Mouse (Mus musculus): ENCODE measurements around the gene Pou4f2. TPM values are rescaled to one million over a fixed set of nuclear protein-coding genes. Genes with fewer than 3 reads are reported as not detected.

Pou4f2 gene
- 5.2 and 5.3 TPM in 2 replicates for polyA plus RNA-seq (2015; fragmentation: Nextera tagmentation; extraction: Ambion mirVana)

GRCm38 (mm10) chr8:78436071-78436651 lies at the start of gene Pou4f2:
Pou4f2 (minus strand) TSS chr8:78436645.
- peaks cover 30% of the 10 kb centered on the region for H3K27me3 ChIP-seq (replicated peaks; ENCODE audit: control insufficient read depth, insufficient read depth, low read length)
- peaks cover 26% of the 10 kb centered on the region for H3K4me1 ChIP-seq (ENCODE audit: control insufficient read depth, insufficient read depth, low read depth, low read length)
- 0% methylated on average over 46 of the region's 54 CpGs for WGBS
- ATAC-seq = peak; percentile 71
- H3K36me3 ChIP-seq (ENCODE audit: control insufficient read depth, insufficient read depth, low read length) = no peaks in the 10 kb centered on the region
- peak within 1 kb of the TSS; percentile 52 for H3K4me3 ChIP-seq (ENCODE audit: low read length)
- H3K4me2 ChIP-seq (ENCODE audit: low read length) = peak within 1 kb of the TSS; percentile 90
- peak within 1 kb of the TSS; percentile 61 for H3K9ac ChIP-seq (ENCODE audit: low read depth, low read length)
- peak within 1 kb of the TSS; percentile 51 for H3K27ac ChIP-seq (ENCODE audit: low read depth, low read length)
- no peaks in the 10 kb centered on the region for H3K9me3 ChIP-seq (ENCODE audit: control insufficient read depth, low read length)

- no peaks in the 10 kb centered on the region for H3K4me1 ChIP-seq (ENCODE audit: control insufficient read depth, insufficient read depth, low read depth, low read length)
- H3K9me3 ChIP-seq (ENCODE audit: control insufficient read depth, low read length) = no peaks in the 10 kb centered on the region
- 54% methylated on average over 6 of the region's 6 CpGs for WGBS
- H3K9ac ChIP-seq (ENCODE audit: low read depth, low read length) = no peak overlapping the region
- no peak overlapping the region for H3K4me3 ChIP-seq (ENCODE audit: low read length)
- no peak overlapping the region for H3K27ac ChIP-seq (ENCODE audit: low read depth, low read length)
- ATAC-seq = no peak
- no peaks in the 10 kb centered on the region for H3K36me3 ChIP-seq (ENCODE audit: control insufficient read depth, insufficient read depth, low read length)
- no peak overlapping the region for H3K4me2 ChIP-seq (ENCODE audit: low read length)
- H3K27me3 ChIP-seq (replicated peaks; ENCODE audit: control insufficient read depth, insufficient read depth, low read length) = no peaks in the 10 kb centered on the region
These were observed 40.8 kb upstream of the Pou4f2 start for GRCm38 (mm10) chr8:78477051-78477829.

GRCm38 (mm10) chr8:78467889-78468288 lies 31.4 kb upstream of the Pou4f2 start:
- 95% methylated on average over 2 of the region's 2 CpGs for WGBS
- no peak overlapping the region for H3K4me3 ChIP-seq (ENCODE audit: low read length)
- H3K9ac ChIP-seq (ENCODE audit: low read depth, low read length) = no peak overlapping the region
- no peaks in the 10 kb centered on the region for H3K27me3 ChIP-seq (replicated peaks; ENCODE audit: control insufficient read depth, insufficient read depth, low read length)
- no peak overlapping the region for H3K27ac ChIP-seq (ENCODE audit: low read depth, low read length)
- H3K4me1 ChIP-seq (ENCODE audit: control insufficient read depth, insufficient read depth, low read depth, low read length) = no peaks in the 10 kb centered on the region
- no peak overlapping the region for H3K4me2 ChIP-seq (ENCODE audit: low read length)
- no peaks in the 10 kb centered on the region for H3K9me3 ChIP-seq (ENCODE audit: control insufficient read depth, low read length)
- ATAC-seq = no peak
- no peaks in the 10 kb centered on the region for H3K36me3 ChIP-seq (ENCODE audit: control insufficient read depth, insufficient read depth, low read length)

- H3K27me3 ChIP-seq (replicated peaks; ENCODE audit: control insufficient read depth, insufficient read depth, low read length) = no peaks in the 10 kb centered on the region
- H3K36me3 ChIP-seq (ENCODE audit: control insufficient read depth, insufficient read depth, low read length) = no peaks in the 10 kb centered on the region
- WGBS = 82% methylated on average over 2 of the region's 2 CpGs
- no peak for ATAC-seq
- no peak overlapping the region for H3K4me2 ChIP-seq (ENCODE audit: low read length)
- H3K9me3 ChIP-seq (ENCODE audit: control insufficient read depth, low read length) = no peaks in the 10 kb centered on the region
- H3K4me3 ChIP-seq (ENCODE audit: low read length) = no peak overlapping the region
- no peaks in the 10 kb centered on the region for H3K4me1 ChIP-seq (ENCODE audit: control insufficient read depth, insufficient read depth, low read depth, low read length)
- H3K27ac ChIP-seq (ENCODE audit: low read depth, low read length) = no peak overlapping the region
- no peak overlapping the region for H3K9ac ChIP-seq (ENCODE audit: low read depth, low read length)
These were observed 27.5 kb upstream of the Pou4f2 start for GRCm38 (mm10) chr8:78463941-78464340.

DNA sequence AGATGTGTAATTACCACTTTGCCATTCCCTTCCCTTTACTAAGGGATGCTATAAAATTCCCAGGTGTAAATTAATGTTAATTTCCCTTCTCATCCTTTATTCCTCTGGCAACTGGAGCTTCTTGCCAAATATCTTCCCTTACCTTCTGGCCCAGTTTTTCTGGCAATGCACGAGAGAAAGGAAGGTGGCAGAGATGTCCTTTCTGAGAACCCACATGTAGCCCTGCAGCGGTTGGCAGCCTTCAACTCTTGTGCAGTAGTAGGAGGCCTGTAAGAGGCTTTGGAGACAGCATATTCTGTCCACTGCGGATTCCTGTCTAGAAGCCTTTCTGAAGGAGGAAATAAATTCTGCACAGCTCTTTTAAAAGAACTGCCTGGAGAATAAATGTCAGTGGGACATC lies 20.0 kb upstream of the Pou4f2 start:
- H3K9ac ChIP-seq (ENCODE audit: low read depth, low read length) = no peak overlapping the region
- no peaks in the 10 kb centered on the region for H3K9me3 ChIP-seq (ENCODE audit: control insufficient read depth, low read length)
- 74% methylated on average over 3 of the region's 3 CpGs for WGBS
- H3K27ac ChIP-seq (ENCODE audit: low read depth, low read length) = no peak overlapping the region
- ATAC-seq = no peak
- no peaks in the 10 kb centered on the region for H3K4me1 ChIP-seq (ENCODE audit: control insufficient read depth, insufficient read depth, low read depth, low read length)
- no peaks in the 10 kb centered on the region for H3K36me3 ChIP-seq (ENCODE audit: control insufficient read depth, insufficient read depth, low read length)
- H3K27me3 ChIP-seq (replicated peaks; ENCODE audit: control insufficient read depth, insufficient read depth, low read length) = no peaks in the 10 kb centered on the region
- H3K4me3 ChIP-seq (ENCODE audit: low read length) = no peak overlapping the region
- H3K4me2 ChIP-seq (ENCODE audit: low read length) = no peak overlapping the region

DNA sequence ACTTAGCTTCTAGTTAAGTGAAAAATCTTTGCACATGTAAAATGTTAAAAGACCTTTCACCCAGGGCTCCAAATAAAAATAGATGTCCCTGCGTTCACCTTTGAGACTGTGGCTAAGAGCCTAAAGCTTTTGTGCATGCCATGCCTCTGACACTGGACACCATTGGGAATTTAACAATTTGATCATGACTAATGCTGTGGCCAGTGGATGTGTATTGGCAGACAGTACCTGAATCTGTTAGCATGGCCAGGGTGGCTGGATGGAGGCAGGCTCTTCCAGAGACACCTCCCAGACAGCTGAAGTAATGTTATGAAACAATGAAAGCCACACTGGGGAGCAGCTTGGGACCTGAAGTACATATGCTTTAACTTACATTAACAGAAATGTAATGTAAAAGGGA lies 6.3 kb upstream of the Pou4f2 start:
- H3K4me3 ChIP-seq (ENCODE audit: low read length) = no peak overlapping the region
- WGBS = 72% methylated on average over 1 of the region's 1 CpGs

GRCm38 (mm10) chr8:78438121-78438520 lies 1.7 kb upstream of the Pou4f2 start:
- WGBS = under 1% methylated on average over 17 of the region's 18 CpGs
- H3K27ac ChIP-seq (ENCODE audit: low read depth, low read length) = no peak overlapping the region
- H3K4me2 ChIP-seq (ENCODE audit: low read length) = peak overlapping the region; percentile 90
- H3K27me3 ChIP-seq (replicated peaks; ENCODE audit: control insufficient read depth, insufficient read depth, low read length) = peaks cover 20% of the 10 kb centered on the region
- H3K36me3 ChIP-seq (ENCODE audit: control insufficient read depth, insufficient read depth, low read length) = no peaks in the 10 kb centered on the region
- ATAC-seq = no peak
- H3K9me3 ChIP-seq (ENCODE audit: control insufficient read depth, low read length) = no peaks in the 10 kb centered on the region
- peak overlapping the region; percentile 21; the same call in 1 of the 2 replicates for H3K4me3 ChIP-seq (ENCODE audit: low read length)
- H3K9ac ChIP-seq (ENCODE audit: low read depth, low read length) = no peak overlapping the region
- H3K4me1 ChIP-seq (ENCODE audit: control insufficient read depth, insufficient read depth, low read depth, low read length) = peaks cover 26% of the 10 kb centered on the region

More for the DNA sequence above, 6.3 kb upstream of the Pou4f2 start:
- H3K9ac ChIP-seq (ENCODE audit: low read depth, low read length) = no peak overlapping the region
- no peaks in the 10 kb centered on the region for H3K36me3 ChIP-seq (ENCODE audit: control insufficient read depth, insufficient read depth, low read length)
- no peak for ATAC-seq
- H3K9me3 ChIP-seq (ENCODE audit: control insufficient read depth, low read length) = no peaks in the 10 kb centered on the region
- no peak overlapping the region for H3K4me2 ChIP-seq (ENCODE audit: low read length)
- peaks cover 4% of the 10 kb centered on the region; the same call in 1 of the 2 replicates for H3K4me1 ChIP-seq (ENCODE audit: control insufficient read depth, insufficient read depth, low read depth, low read length)
- peaks cover 13% of the 10 kb centered on the region for H3K27me3 ChIP-seq (replicated peaks; ENCODE audit: control insufficient read depth, insufficient read depth, low read length)
- no peak overlapping the region for H3K27ac ChIP-seq (ENCODE audit: low read depth, low read length)

GRCm38 (mm10) chr8:78437140-78438045 lies 948 bp upstream of the Pou4f2 start:
- no peaks in the 10 kb centered on the region for H3K36me3 ChIP-seq (ENCODE audit: control insufficient read depth, insufficient read depth, low read length)

More at GRCm38 (mm10) chr8:78437140-78438045, 948 bp upstream of the Pou4f2 start:
- Histone ChIP-seq H3K9me3 (ENCODE audit: control insufficient read depth, low read length) (no peaks in the 10 kb centered on the region), H3K4me3 (ENCODE audit: low read length) (peak overlapping the region; percentile 52), H3K27ac (ENCODE audit: low read depth, low read length) (no peak overlapping the region), H3K27me3 (replicated peaks; ENCODE audit: control insufficient read depth, insufficient read depth, low read length) (peaks cover 23% of the 10 kb centered on the region), H3K9ac (ENCODE audit: low read depth, low read length) (no peak overlapping the region), H3K4me1 (ENCODE audit: control insufficient read depth, insufficient read depth, low read depth, low read length) (peaks cover 26% of the 10 kb centered on the region), H3K4me2 (ENCODE audit: low read length) (peak overlapping the region; percentile 90)
- WGBS = 2% methylated on average over 32 of the region's 32 CpGs
- peak; percentile 69 for ATAC-seq

Measured in hindbrain, embryonic 16.5 days (tissue).